Mouse (Mus musculus): ENCODE measurements around the gene Ddx39. TPM values are rescaled to one million over a fixed set of nuclear protein-coding genes. Genes with fewer than 3 reads are reported as not detected.
A peak's percentile ranks its signal among the peaks of the same experiment; 100 is the strongest.

Ddx39 gene
- 51.0 and 53.9 TPM in 2 replicates for polyA plus RNA-seq (2015; fragmentation: Nextera tagmentation; extraction: Ambion mirVana)

DNA sequence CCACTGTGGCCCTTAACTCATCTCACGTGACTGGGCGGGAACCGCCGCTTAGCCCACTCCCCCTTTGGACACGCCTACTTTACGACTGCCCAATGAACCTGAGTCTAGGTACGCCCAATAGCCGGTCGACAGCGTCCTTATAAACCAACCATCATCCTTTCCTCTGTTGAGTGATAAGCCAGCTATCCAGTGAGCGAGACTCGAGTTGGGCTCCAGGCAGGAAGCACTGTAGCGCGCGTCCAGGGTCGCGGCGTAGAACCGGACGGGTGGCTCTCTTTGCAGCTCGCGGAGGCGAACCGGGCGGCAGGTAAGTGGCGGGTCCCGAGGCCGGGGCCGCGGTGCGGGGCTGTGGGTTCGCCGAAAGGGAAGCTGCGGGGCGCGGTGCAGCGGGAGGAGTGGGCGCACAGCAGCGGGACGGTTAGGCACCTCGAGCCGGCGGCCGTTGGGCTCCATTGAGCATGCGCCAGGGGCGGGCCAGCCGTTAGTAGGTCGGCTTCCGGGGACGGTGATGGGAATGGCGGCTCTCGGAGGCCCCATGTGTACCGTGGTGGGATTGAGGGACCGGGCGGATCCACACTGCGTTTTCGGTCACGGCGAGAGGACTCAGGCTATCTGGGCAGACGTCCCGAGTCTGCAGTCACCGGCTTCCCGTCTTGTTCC is at the start of gene Ddx39:
Ddx39 (plus strand) TSS at position 147 of the 660 bp plus-strand sequence.
- Histone ChIP-seq H3K4me2 (replicated peaks; ENCODE audit: low read depth, low read length) (peak within 1 kb of the TSS; percentile 81), H3K4me1 (ENCODE audit: insufficient read depth, low read depth, low read length) (no peaks in the 10 kb centered on the region), H3K4me3 (ENCODE audit: low read depth, low read length) (peak within 1 kb of the TSS; percentile 58), H3K36me3 (ENCODE audit: insufficient read depth, low read length) (peaks cover 5% of the 10 kb centered on the region; the same call in 1 of the 2 replicates), H3K9me3 (ENCODE audit: low read length) (no peaks in the 10 kb centered on the region), H3K27ac (ENCODE audit: low read length) (peak within 1 kb of the TSS; percentile 75), H3K9ac (replicated peaks; ENCODE audit: low read depth) (peak within 1 kb of the TSS; percentile 50), H3K27me3 (replicated peaks; ENCODE audit: insufficient read depth, low read length) (no peaks in the 10 kb centered on the region)
- ATAC-seq, result peak; percentile 99
- 2% methylated on average over 63 of the region's 63 CpGs for WGBS
- peak; percentile 100 for DNase-seq (ENCODE audit: low spot score)
- peak; percentile 19; the same call in 1 of the 2 replicates for TF ChIP-seq CTCF (IDR thresholded peaks at IDR 0.05)
- no peak for TF ChIP-seq EP300 (IDR thresholded peaks at IDR 0.05)

DNA sequence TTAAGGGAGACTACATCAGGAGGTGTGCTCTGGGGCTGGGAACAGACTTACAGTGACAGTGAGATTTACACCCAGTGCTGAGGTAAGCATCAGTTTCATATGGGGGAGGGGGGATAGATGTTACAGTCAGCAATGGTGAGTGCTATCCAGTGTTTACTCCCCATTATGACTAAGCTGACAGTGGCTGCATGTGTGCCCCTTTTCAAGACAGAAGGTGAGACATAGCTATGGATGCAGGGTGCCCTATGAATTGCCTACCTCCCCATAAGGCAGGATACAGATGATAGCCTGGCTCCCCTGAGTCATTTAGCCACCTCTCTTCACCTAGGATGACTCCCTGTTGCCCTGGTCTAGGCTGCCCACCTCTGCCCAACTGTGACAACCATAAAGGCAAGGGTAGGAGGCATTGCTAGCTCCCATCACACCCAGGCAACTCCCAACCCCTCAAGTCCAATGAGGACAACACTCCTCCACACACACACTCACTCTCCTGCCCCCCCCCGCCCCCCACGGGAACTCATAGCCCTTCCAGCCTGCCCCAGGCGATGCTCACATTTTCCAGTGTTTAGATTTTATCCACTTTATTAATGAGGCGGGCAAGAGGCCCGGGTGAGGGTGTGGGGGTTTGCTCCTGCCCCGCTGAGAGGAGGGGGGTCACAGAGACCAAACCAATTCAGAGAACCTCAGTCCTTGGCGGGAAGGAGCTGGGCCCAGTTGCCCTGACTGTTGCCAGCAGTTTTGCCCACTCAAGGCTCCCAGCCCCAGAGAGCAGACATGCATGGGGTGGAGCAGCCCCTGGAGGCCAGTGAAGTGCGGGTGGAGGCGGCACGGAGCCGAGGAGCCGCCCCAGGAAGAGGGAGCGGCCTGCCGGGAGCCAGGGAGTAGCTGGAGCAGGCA is 48.8 kb upstream of the Ddx39 start, which contains the start of gene Ptger1:
Ptger1 (plus strand) TSS at position 710 of the 897 bp plus-strand sequence.
- peak; percentile 80 for DNase-seq (ENCODE audit: low spot score)
- TF ChIP-seq CTCF (IDR thresholded peaks at IDR 0.05) (peak; percentile 55), EP300 (IDR thresholded peaks at IDR 0.05) (no peak)
- peaks cover 15% of the 10 kb centered on the region for H3K36me3 ChIP-seq (ENCODE audit: insufficient read depth, low read length)
- WGBS, result 5% methylated on average over 14 of the region's 14 CpGs
- H3K9me3 ChIP-seq (ENCODE audit: low read length), result no peaks in the 10 kb centered on the region
- peak within 1 kb of the TSS; percentile 36 for H3K4me2 ChIP-seq (replicated peaks; ENCODE audit: low read depth, low read length)
- H3K4me3 ChIP-seq (ENCODE audit: low read depth, low read length), result no peak within 1 kb of the TSS
- H3K27ac ChIP-seq (ENCODE audit: low read length), result peak within 1 kb of the TSS; percentile 57
- H3K27me3 ChIP-seq (replicated peaks; ENCODE audit: insufficient read depth, low read length), result no peaks in the 10 kb centered on the region
- H3K9ac ChIP-seq (replicated peaks; ENCODE audit: low read depth), result peak within 1 kb of the TSS; percentile 0; the same call in 1 of the 2 replicates
- ATAC-seq, result peak; percentile 73
- peaks cover 33% of the 10 kb centered on the region for H3K4me1 ChIP-seq (ENCODE audit: insufficient read depth, low read depth, low read length)

DNA sequence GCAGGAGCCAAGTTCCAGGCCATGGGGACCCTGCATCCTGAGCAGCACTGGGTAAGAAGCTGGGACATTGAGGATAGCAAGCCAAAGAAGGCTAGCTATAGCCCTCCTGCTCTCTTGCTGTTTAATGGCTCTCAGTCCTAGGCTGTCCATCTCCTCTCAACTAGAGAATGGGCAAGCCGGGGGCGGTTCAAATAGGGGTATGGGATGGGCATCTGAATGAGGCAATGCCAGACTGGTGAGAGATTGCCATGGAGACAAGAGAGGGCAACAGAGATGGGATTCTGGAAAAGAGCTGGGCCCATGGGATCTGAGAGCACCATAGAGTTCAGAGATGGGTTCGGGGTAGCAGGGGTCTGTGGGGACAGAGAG is 48.1 kb upstream of the Ddx39 start:
- peaks cover 22% of the 10 kb centered on the region for H3K36me3 ChIP-seq (ENCODE audit: insufficient read depth, low read length)
- no peak overlapping the region for H3K4me3 ChIP-seq (ENCODE audit: low read depth, low read length)
- no peak for TF ChIP-seq EP300 (IDR thresholded peaks at IDR 0.05)
- no peak for TF ChIP-seq CTCF (IDR thresholded peaks at IDR 0.05)
- 84% methylated on average over 3 of the region's 3 CpGs for WGBS
- peak overlapping the region; percentile 36 for H3K4me2 ChIP-seq (replicated peaks; ENCODE audit: low read depth, low read length)
- H3K9me3 ChIP-seq (ENCODE audit: low read length), result no peaks in the 10 kb centered on the region
- peak overlapping the region; percentile 0; the same call in 1 of the 2 replicates for H3K9ac ChIP-seq (replicated peaks; ENCODE audit: low read depth)
- peaks cover 31% of the 10 kb centered on the region for H3K4me1 ChIP-seq (ENCODE audit: insufficient read depth, low read depth, low read length)
- peak overlapping the region; percentile 57 for H3K27ac ChIP-seq (ENCODE audit: low read length)
- no peak for DNase-seq (ENCODE audit: low spot score)
- ATAC-seq, result no peak
- H3K27me3 ChIP-seq (replicated peaks; ENCODE audit: insufficient read depth, low read length), result no peaks in the 10 kb centered on the region

DNA sequence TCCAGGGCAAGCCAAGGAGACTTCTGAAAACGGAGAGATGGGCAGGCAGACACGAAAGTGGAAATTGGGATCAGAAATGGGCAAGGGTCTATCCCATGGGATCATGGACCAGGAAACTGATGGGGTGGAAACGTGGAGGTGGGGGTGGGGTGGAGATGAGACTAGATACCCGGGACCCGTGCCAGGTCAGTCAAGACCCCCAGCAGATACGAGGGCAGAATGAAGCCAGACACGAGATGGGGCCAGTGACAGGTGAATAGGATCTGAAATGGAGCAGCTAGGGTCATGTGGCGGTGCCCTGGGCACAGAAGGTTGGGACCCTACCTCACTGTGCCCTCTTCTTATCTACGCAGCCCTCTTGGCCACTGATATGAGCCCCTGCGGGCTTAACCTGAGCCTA is 47.5 kb upstream of the Ddx39 start:
- DNase-seq (ENCODE audit: low spot score), result no peak
- Histone ChIP-seq H3K27ac (ENCODE audit: low read length) (no peak overlapping the region), H3K4me3 (ENCODE audit: low read depth, low read length) (no peak overlapping the region), H3K9ac (replicated peaks; ENCODE audit: low read depth) (no peak overlapping the region), H3K4me2 (replicated peaks; ENCODE audit: low read depth, low read length) (peak overlapping the region; percentile 53), H3K9me3 (ENCODE audit: low read length) (no peaks in the 10 kb centered on the region), H3K36me3 (ENCODE audit: insufficient read depth, low read length) (peaks cover 28% of the 10 kb centered on the region), H3K4me1 (ENCODE audit: insufficient read depth, low read depth, low read length) (peaks cover 30% of the 10 kb centered on the region), H3K27me3 (replicated peaks; ENCODE audit: insufficient read depth, low read length) (no peaks in the 10 kb centered on the region)
- WGBS, result 76% methylated on average over 10 of the region's 10 CpGs
- ATAC-seq, result no peak
- no peak for TF ChIP-seq EP300 (IDR thresholded peaks at IDR 0.05)

DNA sequence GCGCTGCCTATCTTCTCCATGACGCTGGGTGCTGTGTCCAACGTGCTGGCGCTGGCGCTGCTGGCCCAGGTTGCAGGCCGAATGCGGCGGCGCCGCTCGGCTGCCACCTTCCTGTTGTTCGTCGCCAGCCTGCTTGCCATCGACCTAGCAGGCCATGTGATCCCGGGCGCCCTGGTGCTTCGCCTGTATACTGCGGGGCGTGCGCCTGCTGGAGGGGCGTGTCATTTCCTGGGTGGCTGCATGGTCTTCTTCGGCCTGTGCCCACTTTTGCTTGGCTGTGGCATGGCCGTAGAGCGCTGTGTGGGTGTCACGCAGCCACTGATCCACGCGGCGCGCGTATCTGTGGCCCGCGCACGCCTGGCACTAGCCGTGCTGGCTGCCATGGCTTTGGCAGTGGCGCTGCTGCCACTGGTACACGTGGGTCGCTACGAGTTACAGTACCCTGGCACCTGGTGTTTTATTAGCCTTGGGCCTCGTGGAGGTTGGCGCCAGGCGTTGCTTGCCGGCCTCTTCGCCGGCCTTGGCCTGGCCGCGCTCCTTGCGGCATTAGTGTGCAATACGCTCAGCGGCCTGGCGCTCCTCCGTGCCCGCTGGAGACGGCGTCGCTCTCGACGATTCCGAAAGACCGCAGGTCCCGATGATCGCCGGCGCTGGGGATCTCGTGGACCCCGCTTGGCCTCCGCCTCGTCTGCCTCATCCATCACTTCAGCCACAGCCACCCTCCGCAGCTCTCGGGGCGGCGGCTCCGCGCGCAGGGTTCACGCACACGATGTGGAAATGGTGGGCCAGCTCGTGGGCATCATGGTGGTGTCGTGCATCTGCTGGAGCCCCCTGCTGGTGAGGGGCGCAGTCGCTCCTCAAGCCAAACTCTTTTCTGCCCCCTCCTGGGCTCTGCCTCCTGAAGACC is 46.7 kb upstream of the Ddx39 start:
- H3K36me3 ChIP-seq (ENCODE audit: insufficient read depth, low read length), result peaks cover 34% of the 10 kb centered on the region
- DNase-seq (ENCODE audit: low spot score) (peak; percentile 82), ATAC-seq (peak; percentile 48)
- no peak overlapping the region for H3K27ac ChIP-seq (ENCODE audit: low read length)
- no peaks in the 10 kb centered on the region for H3K9me3 ChIP-seq (ENCODE audit: low read length)
- H3K4me3 ChIP-seq (ENCODE audit: low read depth, low read length), result peak overlapping the region; percentile 23
- H3K27me3 ChIP-seq (replicated peaks; ENCODE audit: insufficient read depth, low read length), result no peaks in the 10 kb centered on the region
- peaks cover 24% of the 10 kb centered on the region for H3K4me1 ChIP-seq (ENCODE audit: insufficient read depth, low read depth, low read length)
- peak overlapping the region; percentile 53 for H3K4me2 ChIP-seq (replicated peaks; ENCODE audit: low read depth, low read length)
- no peak overlapping the region; the same call in 1 of the 2 replicates for H3K9ac ChIP-seq (replicated peaks; ENCODE audit: low read depth)
- no peak for TF ChIP-seq EP300 (IDR thresholded peaks at IDR 0.05)
- TF ChIP-seq CTCF (IDR thresholded peaks at IDR 0.05), result peak; percentile 95
- 20% methylated on average over 78 of the region's 80 CpGs for WGBS
